Comparison of ENCODE assay signal across 15 mouse cellular contexts in genomic region chr4:144955863-144956262, GRCm38 (mm10).
DNase-seq lines count a peak whose midpoint lies in the region; ATAC-seq lines count a peak whose summit lies in the region.
"Had no signal": no experiment of that assay in that cellular context is flagged by ENCODE, and none has a peak within 500 bp of the region (broad histone marks: within the 10 kb centered on the region; RNA-seq: fewer than 3 reads in every experiment).

No protein-coding gene starts in this region.

- ATAC-seq in megakaryocyte progenitor cell, adult 5-6 weeks (replicated peaks; ENCODE audit: poor library complexity) = peak; percentile 71

- intact Hi-C loops in gastrocnemius, postnatal 14 days (cut with DNase I; ENCODE audit: low total_unique reads) = no loop called here

- peak; percentile 39 to 80 for DNase-seq in adrenal gland, adult (ENCODE audit: inconsistent age in 2 of 2, low spot score in 1 of 2)
- no peak for DNase-seq in adrenal gland, adult 18-20 months (ENCODE audit: low spot score in 2 of 2)
- peak; percentile 45 for DNase-seq in lung, postnatal 25 days (ENCODE audit: low spot score)
- no peak for DNase-seq in lung, postnatal 10 days
- DNase-seq in fat pad, adult 2 months (ENCODE audit: extremely low read depth, low read depth, low spot score) = peak; percentile 74
- DNase-seq in ovary, adult 18-20 months (ENCODE audit: low spot score) = no peak
- no peak for DNase-seq in gastrocnemius, postnatal 14 days
- DNase-seq: cerebellum, postnatal 14 days; heart, adult 18-20 months; heart, postnatal 36 days; kidney, adult 18-20 months; layer of hippocampus, postnatal 36 days; midbrain, embryonic 14.5 days; right cerebral cortex, postnatal 14 days had no signal

Comparison
In these comparisons a context has a peak if more than half of its experiments do, and no peak if none do; other contexts are left out.
1. DNase-seq: peak in adrenal gland, adult (2 of 2), lung, postnatal 25 days (single experiment) and fat pad, adult 2 months (single experiment); none in adrenal gland, adult 18-20 months (0 of 2), lung, postnatal 10 days (single experiment), ovary, adult 18-20 months (single experiment) and gastrocnemius, postnatal 14 days (single experiment).